Mouse (Mus musculus): Measurements from ENCODE around the gene Epb42. TPM values are rescaled to one million over a fixed set of nuclear protein-coding genes. Genes with fewer than 3 reads are reported as not detected.
"Not testable (repeated sequence)": the region's sequence is repeated elsewhere in the genome, so short reads cannot be mapped to it uniquely, and the experiment has no call there.

The Epb42 gene
- total and polyA plus RNA-seq, 3 experiments, result not detected

- Histone ChIP-seq H3K9me3 (replicated peaks; ENCODE audit: low read length) (no peaks in the 10 kb centered on the region), H3K27ac (ENCODE audit: insufficient read depth, low read depth) (no peak overlapping the region), H3K27me3 (replicated peaks) (no peaks in the 10 kb centered on the region), H3K4me3 (replicated peaks in 1 of 3; ENCODE audit: low read depth in 2 of 3, low read length in 2 of 3, poor library complexity in 1 of 3) (peak overlapping the region in 2 of 3 experiments; percentile 68 to 70), H3K4me1 (ENCODE audit: control insufficient read depth in 1 of 2, insufficient read depth in 2 of 2) (peaks cover 0 to 18% of the 10 kb centered on the region in 2 experiments; a peak in 2 of 4 replicates), H3K4me2 (ENCODE audit: insufficient read depth, low read depth, poor library complexity, severe bottlenecking) (peak overlapping the region; percentile 50; the same call in 1 of the 2 replicates), H3K36me3 (replicated peaks in 1 of 2; ENCODE audit: control insufficient read depth in 1 of 2, insufficient read depth in 1 of 2, low read length in 1 of 2) (peaks cover 0 to 2% of the 10 kb centered on the region in 2 experiments), H3K79me2 (replicated peaks; ENCODE audit: control insufficient read depth, extremely low read depth, insufficient read depth, poor library complexity, severe bottlenecking) (peaks cover 5% of the 10 kb centered on the region), H3K9ac (ENCODE audit: insufficient read depth, low read depth) (no peak overlapping the region)
- dilution Hi-C loops (cut with MboI; ENCODE audit: extremely low pct_ligation_motif_present, extremely low pct_unique_long_range_greater_than_20kb, low sequenced_read_pairs) (no loop called here), in situ Hi-C loops (cut with MboI; ENCODE audit: low pct_ligation_motif_present, low pct_unique_long_range_greater_than_20kb, low sequenced_read_pairs) (no loop called here)
- DNase-seq (ENCODE audit: extremely low read depth), result peak; percentile 66
- TF ChIP-seq SMC3 (IDR thresholded peaks at IDR 0.05; ENCODE audit: low read depth, low read length), result peak; percentile 14; the same call in 1 of the 2 replicates
- TF ChIP-seq JUN (IDR thresholded peaks at IDR 0.05; ENCODE audit: insufficient read depth, low read depth, low read length), result no peak
- no peak for TF ChIP-seq MYC (IDR thresholded peaks at IDR 0.05; ENCODE audit: low read depth, low read length)
- no peak for TF ChIP-seq NELFE (IDR thresholded peaks at IDR 0.05; ENCODE audit: low read depth, low read length)
- TF ChIP-seq KAT2A (IDR thresholded peaks at IDR 0.05; ENCODE audit: insufficient replicate concordance, low read length), result no peak
- TF ChIP-seq GABPA (IDR thresholded peaks at IDR 0.05; ENCODE audit: insufficient replicate concordance, low read depth, low read length), result no peak
- no peak for TF ChIP-seq MAFK (IDR thresholded peaks at IDR 0.05; ENCODE audit: insufficient replicate concordance, low read length)
- TF ChIP-seq ELF1 (IDR thresholded peaks at IDR 0.05; ENCODE audit: low read depth, low read length), result no peak
- TF ChIP-seq SIN3A (IDR thresholded peaks at IDR 0.05; ENCODE audit: low read length), result peak; percentile 30; the same call in 1 of the 2 replicates
- TF ChIP-seq BHLHE40 (IDR thresholded peaks at IDR 0.05; ENCODE audit: low read depth, low read length), result peak; percentile 23; the same call in 1 of the 2 replicates
- no peak for TF ChIP-seq ETS1 (conservative IDR thresholded peaks at IDR 0.05; ENCODE audit: low read depth, low read length)
- TF ChIP-seq IRF4 (IDR thresholded peaks at IDR 0.05; ENCODE audit: low read depth, low read length), result peak; percentile 12; the same call in 1 of the 2 replicates
- peak; percentile 55 to 66 for TF ChIP-seq CTCF (conservative IDR thresholded peaks at IDR 0.05 in 1 of 2, IDR thresholded peaks at IDR 0.05 in 1 of 2; ENCODE audit: low read depth in 2 of 2, low read length in 2 of 2)
- 0 out of 2 replicates have a peak, but pooled peaks have one; percentile 24 for TF ChIP-seq JUND (conservative IDR thresholded peaks at IDR 0.05; ENCODE audit: low read depth, low read length)
These were observed 60.6 kb downstream of the Epb42 start for GRCm38 (mm10) chr2:120976308-120976707.

- dilution Hi-C loops (cut with MboI; ENCODE audit: extremely low pct_ligation_motif_present, extremely low pct_unique_long_range_greater_than_20kb, low sequenced_read_pairs), result no loop called here
- in situ Hi-C loops (cut with MboI; ENCODE audit: low pct_ligation_motif_present, low pct_unique_long_range_greater_than_20kb, low sequenced_read_pairs), result no loop called here
These were observed 63.9 kb downstream of the Epb42 start for GRCm38 (mm10) chr2:120972964-120973363.

GRCm38 (mm10) chr2:120972257-120972656 lies 64.6 kb downstream of the Epb42 start:
- peaks cover 0 to 29% of the 10 kb centered on the region in 2 experiments; a peak in 2 of 4 replicates for H3K4me1 ChIP-seq (ENCODE audit: control insufficient read depth in 1 of 2, insufficient read depth in 2 of 2)
- H3K9me3 ChIP-seq (replicated peaks; ENCODE audit: low read length); H3K4me3 ChIP-seq (replicated peaks in 1 of 3; ENCODE audit: low read depth in 2 of 3, low read length in 2 of 3, poor library complexity in 1 of 3); DNase-seq (ENCODE audit: extremely low read depth); H3K27me3 ChIP-seq (replicated peaks); in situ Hi-C loops (cut with MboI; ENCODE audit: low pct_ligation_motif_present, low pct_unique_long_range_greater_than_20kb, low sequenced_read_pairs); dilution Hi-C loops (cut with MboI; ENCODE audit: extremely low pct_ligation_motif_present, extremely low pct_unique_long_range_greater_than_20kb, low sequenced_read_pairs); H3K36me3 ChIP-seq (replicated peaks in 1 of 2; ENCODE audit: control insufficient read depth in 1 of 2, insufficient read depth in 1 of 2, low read length in 1 of 2); H3K27ac ChIP-seq (ENCODE audit: insufficient read depth, low read depth); H3K9ac ChIP-seq (ENCODE audit: insufficient read depth, low read depth); H3K4me2 ChIP-seq (ENCODE audit: insufficient read depth, low read depth, poor library complexity, severe bottlenecking): not testable (repeated sequence)
- H3K79me2 ChIP-seq (replicated peaks; ENCODE audit: control insufficient read depth, extremely low read depth, insufficient read depth, poor library complexity, severe bottlenecking), result peaks cover 27% of the 10 kb centered on the region

More at GRCm38 (mm10) chr2:120972964-120973363, 63.9 kb downstream of the Epb42 start:
- 0 out of 4 replicates have a peak, but pooled peaks of 1 of the 2 experiments have one; percentile 2 for TF ChIP-seq CTCF (conservative IDR thresholded peaks at IDR 0.05 in 1 of 2, IDR thresholded peaks at IDR 0.05 in 1 of 2; ENCODE audit: low read depth in 2 of 2, low read length in 2 of 2)
- no peak for TF ChIP-seq ZKSCAN1 (IDR thresholded peaks at IDR 0.05; ENCODE audit: borderline replicate concordance, low read depth, low read length)
- TF ChIP-seq TCF12 (IDR thresholded peaks at IDR 0.05; ENCODE audit: low read depth, low read length), result no peak
- no peak for TF ChIP-seq PAX5 (IDR thresholded peaks at IDR 0.05; ENCODE audit: low read length)
- no peak for TF ChIP-seq SIN3A (IDR thresholded peaks at IDR 0.05; ENCODE audit: low read length)
- TF ChIP-seq ETS1 (conservative IDR thresholded peaks at IDR 0.05; ENCODE audit: low read depth, low read length), result no peak
- no peak for TF ChIP-seq TBP (conservative IDR thresholded peaks at IDR 0.05; ENCODE audit: low read depth, low read length)
- TF ChIP-seq POLR2A (IDR thresholded peaks at IDR 0.05; ENCODE audit: low read depth, low read length), result no peak
- TF ChIP-seq MAX (IDR thresholded peaks at IDR 0.05; ENCODE audit: low read length), result no peak
- Histone ChIP-seq H3K27ac (ENCODE audit: insufficient read depth, low read depth) (no peak overlapping the region), H3K79me2 (replicated peaks; ENCODE audit: control insufficient read depth, extremely low read depth, insufficient read depth, poor library complexity, severe bottlenecking) (peaks cover 24% of the 10 kb centered on the region), H3K36me3 (replicated peaks in 1 of 2; ENCODE audit: control insufficient read depth in 1 of 2, insufficient read depth in 1 of 2, low read length in 1 of 2) (peaks cover 0 to 2% of the 10 kb centered on the region in 2 experiments), H3K4me2 (ENCODE audit: insufficient read depth, low read depth, poor library complexity, severe bottlenecking) (no peak overlapping the region), H3K9me3 (replicated peaks; ENCODE audit: low read length) (no peaks in the 10 kb centered on the region), H3K27me3 (replicated peaks) (no peaks in the 10 kb centered on the region), H3K9ac (ENCODE audit: insufficient read depth, low read depth) (no peak overlapping the region), H3K4me1 (ENCODE audit: control insufficient read depth in 1 of 2, insufficient read depth in 2 of 2) (peaks cover 0 to 29% of the 10 kb centered on the region in 2 experiments; a peak in 2 of 4 replicates), H3K4me3 (replicated peaks in 1 of 3; ENCODE audit: low read depth in 2 of 3, low read length in 2 of 3, poor library complexity in 1 of 3) (no peak overlapping the region)
- DNase-seq (ENCODE audit: extremely low read depth), result no peak
